Mouse (Mus musculus): ENCODE data around the gene Crybg1.

Gene Crybg1

DNA sequence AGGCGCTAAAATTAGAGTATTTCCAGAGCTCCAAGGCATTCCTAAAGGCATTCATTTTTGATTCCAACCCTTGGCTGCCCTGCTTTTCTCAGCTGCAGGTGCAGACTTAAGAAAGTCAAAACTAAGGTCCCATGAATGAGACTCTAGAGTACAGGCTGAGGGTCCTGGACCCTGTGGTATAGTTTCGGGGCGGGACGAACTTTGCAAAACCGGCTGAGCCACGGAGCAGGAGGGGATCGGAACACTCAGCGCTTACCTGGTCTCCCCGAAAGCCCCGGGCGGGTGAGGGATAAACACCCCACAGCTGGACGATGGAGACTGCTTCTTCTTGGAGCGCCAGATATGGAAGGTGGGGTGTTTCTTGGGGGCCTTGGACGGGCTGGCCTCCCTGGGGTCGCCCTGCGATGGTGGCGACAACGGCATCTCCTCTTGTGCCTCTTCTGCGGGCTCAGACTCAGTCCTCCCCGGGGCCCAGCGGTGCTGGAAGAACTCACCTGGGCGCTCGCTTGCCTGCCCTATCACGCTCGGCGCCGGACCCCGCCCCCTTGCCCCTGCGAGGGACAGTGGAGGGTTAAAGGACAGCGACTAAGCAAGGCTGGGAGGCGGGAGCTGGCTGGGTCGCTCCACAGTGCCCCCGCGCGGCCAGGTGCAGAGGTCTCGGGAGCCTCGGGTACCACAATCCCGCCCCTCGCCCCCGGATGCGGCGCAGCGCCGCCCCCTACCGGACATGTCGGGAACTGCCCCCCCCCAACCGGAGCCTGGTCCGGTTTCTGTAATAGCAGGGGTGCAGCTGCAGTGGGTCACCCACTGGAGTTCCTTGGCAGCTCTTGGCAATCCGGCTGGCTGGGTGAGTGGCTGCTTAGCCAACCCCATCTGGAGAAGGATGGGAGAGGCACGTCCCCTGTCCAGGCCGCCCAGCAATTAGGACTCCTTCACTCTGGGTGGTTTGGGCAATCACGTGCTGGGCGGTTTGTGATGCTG, at the start of gene Crybg1:
Gene Crybg1, minus strand, starts transcription at position 517 of the 981 bp plus-strand sequence.
- peak; percentile 78 for DNase-seq

DNA sequence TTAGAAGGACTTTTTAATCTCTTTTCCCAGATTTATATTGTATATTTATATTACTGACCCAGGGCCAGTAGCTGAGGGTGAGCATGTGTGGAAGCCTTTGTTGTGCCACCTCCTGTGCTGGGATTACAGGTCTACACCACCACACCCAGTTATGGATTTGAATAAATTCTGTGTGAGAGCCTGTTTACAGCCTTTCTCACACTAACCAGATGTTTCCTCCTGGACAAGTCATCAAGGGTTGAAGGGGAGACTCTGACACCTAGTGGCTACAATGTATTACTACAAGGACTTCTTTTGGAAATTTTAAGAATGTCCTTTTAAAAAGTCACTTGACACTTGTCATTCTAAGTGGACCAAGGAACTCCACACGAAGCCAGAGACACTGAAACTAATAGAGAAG, 28.7 kb upstream of the Crybg1 start:
- DNase-seq: peak; percentile 43

DNA sequence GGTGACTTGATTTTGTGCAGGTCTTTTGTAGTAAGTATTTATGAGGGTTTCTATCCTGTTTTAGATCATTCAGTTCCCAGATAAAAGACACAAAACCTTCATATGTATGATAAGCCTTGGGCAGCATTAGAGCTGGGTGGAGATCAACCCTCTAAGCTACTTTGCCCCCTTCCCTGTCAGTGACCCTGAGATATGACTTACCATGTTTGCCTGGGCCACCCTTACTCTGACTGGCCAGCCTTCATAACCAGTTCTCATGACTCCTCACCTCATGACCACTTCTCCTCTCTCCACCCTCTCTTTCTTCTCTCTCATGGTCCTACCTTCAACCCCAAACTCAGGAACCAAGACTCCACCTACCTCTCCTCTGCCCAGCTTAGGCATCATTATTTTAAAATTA, 27.9 kb upstream of the Crybg1 start:
- no peak for DNase-seq

DNA sequence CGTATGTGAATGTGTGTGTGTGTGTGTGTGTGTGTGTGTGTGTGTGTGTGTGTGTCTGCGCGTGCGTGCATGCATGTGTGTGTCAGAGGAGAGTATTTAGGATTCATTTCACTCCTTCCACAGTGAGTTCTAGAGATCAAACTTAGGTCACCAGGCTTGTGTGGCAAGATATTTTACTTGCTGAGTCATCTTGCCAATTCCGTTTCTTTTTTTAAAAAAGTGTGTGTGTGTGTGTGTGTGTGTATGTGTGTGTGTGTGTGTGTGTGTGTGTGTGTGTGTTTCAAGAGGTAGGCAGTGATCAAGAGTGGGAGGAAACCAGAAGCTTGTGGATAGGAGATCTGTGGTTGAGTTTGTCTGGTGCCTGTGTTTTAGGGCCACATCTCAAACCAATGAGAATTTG, 27.5 kb upstream of the Crybg1 start:
- DNase-seq: no peak

DNA sequence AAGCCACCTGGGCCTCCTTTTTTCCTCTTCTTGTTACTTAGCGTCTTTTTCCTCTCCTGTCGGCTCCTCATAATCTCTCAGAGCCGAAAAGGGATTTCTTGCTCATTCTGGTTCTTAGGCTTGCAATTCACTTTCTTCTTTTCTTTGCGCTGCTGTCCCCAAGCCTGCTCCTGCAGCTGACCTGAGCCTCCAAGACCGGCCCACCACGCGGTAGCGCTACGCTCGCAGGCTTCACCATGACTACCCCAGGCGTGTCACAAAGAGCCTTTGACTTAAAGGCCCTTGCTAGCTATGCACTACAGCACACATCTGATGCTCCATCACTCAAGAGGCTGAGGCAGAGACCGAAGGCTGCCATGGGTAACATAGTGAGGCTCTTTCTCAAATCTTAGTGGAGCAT, 21.5 kb upstream of the Crybg1 start:
- no peak for DNase-seq

DNA sequence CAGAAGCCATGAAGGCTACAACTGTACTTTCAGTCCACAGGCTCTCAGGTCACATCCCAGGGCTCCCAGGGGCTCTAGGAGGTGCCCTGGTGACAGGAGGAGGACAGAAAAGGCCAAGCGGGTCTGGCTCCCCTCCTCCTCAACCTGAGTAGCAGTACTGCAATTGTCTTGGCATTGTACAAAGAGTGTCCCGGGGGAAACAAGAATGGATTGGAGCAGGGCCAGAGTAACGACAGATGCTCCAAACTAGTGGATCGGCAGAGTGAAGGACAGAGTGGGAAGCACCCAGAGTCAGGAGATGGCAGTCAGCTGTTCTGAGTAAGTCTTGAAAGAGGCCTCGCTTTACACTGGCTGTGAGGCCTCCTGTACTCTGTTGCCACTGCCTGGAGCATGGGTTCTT, 18.4 kb upstream of the Crybg1 start:
- DNase-seq: no peak

DNA sequence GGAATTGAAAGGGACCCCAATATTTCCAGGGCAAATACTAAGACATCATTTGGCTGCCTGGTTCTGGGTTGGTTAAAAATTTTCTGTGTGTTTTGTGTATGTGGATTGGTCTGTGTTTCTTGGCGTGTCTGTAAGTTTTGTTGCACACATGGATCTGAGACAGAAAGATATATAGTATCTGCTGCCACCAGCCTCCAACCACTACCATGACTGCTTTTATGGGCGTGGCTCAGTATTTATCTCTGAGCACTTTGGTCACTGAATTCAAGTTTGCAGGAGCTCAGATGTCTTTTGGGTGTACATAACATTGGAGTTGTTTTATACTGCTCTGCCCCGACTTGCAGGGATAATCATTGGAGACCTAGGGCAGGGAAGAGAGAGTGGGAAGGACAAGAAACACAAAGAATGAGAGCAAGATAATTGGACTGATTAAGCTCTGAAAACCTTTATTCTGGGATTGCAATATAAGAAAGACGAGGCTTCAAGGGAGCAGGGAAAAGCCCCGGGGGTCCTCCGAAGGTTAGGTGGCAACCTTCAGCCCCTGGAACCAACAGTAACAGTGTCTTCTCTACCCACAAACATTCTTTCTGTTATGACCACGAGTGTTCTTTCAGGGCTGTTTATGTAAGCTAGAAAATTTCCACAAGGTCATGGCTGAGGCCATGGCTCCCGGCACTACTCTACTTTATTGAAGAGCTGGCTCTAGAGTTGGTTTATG, 15.8 kb upstream of the Crybg1 start:
- no peak for DNase-seq

DNA sequence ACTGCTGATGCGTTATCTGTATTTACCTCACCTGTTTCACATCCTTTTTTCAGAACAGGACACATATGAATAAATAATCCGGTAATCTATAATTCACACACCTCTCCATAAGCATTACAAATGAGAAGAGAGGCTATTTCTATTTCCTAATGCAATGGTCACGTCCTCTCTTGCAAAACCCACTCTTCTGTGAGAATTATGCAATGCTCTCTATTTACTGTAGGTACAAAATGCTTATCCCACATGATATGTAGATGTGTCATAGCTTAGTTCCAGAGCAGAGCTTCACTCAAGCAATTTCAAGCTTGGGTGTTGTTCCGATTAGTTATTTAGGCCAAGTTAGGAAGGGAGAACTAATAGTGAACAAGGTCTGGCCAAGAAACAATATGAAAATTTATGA, 14.4 kb upstream of the Crybg1 start:
- DNase-seq: no peak

DNA sequence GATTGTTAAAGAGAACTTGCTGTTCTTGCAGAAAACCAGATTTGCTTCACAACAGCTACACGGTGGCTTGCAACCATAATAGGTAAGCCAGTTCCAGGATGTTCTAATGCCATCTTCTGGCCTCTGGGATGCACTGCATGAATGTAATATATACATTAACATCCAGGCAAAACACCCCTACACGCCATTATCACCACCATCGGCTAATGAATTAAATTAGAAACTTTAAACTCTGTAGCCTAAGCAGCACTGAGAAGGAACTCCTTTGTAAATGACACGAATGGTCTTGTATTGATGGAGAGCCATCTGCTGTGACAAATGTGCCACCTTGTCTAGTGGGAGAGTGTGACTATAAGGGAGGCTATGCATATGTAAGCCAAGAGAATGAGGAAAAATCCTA, 11.5 kb upstream of the Crybg1 start:
- DNase-seq: no peak

DNA sequence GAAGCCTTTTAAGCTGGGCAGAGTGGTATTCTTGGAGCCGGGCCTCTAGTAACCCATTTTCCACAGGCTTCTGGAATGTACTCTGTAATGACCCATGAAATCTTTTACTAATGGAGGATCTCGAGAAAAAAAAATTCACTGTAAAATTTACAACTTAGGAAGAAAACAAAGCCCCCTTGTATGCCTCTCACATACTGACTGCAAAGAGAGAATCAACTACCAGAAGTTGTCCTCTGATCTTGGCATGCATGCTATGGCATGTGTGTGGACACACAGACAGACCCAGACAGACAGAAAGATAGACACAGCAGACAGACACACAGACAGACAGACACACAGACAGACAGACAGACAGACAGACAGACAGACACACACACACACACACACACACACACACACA, 8.8 kb upstream of the Crybg1 start:
- no peak for DNase-seq

DNA sequence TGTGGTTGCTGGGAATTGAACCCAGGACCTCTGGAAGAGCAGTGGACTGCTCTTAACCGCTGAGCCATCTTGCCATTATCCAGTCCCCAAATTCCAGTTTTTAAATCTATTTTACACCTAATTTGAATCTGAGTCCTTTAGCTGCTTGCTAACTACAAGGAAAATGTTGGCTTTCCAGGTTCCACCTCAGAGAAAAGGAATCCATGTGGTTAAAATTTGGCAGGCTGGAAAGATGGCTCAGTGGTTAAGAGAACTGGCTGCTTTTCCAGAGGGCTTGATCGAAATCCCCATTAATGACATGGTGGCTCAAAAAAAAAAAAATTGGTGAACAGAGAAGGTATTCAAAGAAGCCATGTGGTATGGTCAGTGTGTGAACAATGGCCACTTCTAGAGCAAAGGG, 1.8 kb upstream of the Crybg1 start:
- DNase-seq: no peak

DNA sequence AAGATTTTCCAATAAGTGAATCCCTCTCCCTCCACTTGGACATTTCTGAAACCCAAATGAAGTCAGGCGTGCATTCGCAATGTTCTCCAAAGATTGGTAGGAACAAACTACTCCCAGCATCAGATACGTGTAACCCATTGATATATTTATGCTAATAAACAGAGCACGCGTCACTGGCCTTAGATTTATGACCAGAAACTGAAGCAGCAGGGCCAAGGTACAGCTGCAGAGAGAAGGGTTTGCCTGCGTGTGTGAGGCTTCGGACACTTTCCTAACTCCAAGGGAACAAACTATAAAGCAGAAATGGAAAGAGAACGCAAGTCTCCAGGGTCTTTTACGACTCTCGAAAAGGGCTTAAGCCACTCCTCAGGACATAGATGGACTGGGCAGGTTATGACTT, 5.3 kb downstream of the Crybg1 start:
- no peak for DNase-seq

DNA sequence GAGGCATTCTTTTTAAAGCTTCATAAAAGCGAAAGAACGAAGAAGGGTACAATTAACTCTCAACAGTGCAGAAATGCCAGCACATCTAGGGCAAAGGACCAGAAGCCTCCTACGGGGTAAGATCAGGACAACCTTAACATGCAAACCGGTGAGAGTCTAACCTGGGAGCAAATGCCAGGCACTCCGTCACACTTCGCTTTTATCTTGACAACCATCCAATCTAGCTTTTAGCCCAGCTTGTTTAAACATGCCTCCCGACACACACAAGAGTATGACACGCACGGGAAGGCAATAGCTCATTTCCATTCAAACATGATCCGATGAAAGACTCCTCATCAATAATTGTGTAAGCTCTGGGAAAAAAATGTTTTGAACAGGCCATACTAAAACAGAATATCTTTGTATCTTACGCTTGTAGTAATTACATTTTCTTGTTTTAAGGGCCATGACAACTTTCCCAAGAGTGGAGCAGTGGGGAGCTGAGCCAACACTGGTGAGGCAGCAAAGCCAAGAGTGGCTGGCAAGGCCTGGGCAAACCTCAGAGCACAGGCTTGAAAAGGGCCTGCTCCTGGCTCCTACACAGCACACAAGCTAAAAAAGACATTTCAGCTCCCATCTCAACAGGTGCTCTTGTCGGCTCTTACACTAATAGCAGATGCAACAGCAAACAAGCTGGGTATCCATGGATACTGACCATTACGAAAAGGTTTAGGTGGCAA, 10.4 kb downstream of the Crybg1 start:
- DNase-seq: no peak

DNA sequence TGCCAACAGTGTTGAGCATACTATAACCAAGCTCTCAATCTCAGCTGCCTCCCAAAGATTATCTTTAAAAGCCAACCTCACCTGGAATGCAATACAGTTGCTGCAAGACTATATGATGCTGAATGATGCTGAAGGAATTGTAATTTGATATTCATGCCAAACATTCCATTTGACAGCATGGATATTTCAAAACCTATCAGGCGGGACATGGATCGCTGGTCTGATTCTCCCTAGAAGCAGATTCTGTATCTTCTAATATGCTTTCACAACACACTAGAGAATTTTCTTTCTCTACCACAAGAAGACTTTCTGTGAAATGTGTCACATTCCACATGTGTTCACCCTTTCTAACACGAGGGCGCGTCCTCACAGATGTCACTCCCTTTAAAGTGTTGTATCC, 22.6 kb downstream of the Crybg1 start:
- no peak for DNase-seq

DNA sequence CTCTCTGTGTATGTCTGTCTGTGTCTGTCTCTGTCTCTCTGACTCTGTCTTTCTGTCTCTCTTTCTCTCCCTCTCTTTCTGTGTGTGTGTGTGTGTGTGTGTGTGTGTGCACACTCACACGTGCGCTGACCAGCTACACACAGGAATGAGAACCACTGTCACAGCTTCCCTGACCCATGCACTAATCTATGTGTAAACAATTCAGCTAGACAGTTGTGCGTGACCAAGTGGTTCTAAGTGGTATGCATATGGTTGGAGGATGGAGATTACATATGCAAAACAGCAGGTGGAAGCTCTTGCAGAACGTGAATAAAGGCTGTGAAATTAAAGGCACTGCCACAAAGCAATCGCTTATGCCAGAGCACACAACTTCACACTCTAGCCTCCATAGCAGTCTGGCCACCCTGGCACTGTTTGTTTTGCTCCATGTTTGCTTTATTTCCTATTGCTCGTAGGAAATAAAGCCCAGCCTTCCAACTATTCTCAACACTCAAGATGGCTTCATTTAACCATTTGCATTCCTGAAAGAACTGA, 24.2 kb downstream of the Crybg1 start:
- no peak for DNase-seq

DNA sequence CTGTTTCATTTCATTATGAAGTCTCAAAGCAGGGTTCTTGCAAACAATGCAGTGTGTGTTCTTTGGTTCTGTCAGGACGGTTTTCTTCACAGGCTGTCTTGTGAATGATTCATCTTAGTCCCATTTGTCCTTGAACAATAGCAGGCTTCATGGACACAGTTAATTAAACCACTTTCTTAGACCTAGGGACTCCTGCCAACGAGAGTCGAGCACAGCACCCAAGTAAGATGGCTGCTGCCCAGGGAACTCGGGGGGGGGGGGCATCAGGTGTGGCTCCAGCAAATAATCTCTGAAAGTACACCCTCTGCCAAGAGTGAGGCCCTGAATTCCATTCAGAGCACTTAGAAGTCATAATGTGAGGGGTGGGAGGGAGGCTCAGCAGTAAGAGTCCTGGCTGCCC, 30.0 kb downstream of the Crybg1 start:
- peak; percentile 13 for DNase-seq

DNA sequence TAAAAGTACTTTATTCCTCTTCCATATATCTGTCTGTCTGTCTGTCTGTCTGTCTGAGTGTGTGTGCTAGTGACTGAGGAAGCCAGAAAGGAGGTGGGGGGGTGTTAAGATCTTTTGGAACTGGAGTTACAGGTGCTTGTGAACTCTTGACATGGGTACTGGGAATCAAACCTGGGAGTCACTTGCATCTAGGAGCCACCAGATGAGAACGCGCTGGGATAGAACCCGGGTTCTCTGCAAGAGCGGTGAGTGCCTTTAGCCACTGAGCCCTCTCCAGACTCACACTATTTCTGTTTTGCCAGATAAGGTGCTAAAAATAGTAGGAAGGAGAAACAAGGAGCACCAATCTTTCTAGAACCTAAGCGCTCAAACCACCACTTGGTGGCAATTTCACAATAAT, 31.9 kb downstream of the Crybg1 start:
- no peak for DNase-seq

DNA sequence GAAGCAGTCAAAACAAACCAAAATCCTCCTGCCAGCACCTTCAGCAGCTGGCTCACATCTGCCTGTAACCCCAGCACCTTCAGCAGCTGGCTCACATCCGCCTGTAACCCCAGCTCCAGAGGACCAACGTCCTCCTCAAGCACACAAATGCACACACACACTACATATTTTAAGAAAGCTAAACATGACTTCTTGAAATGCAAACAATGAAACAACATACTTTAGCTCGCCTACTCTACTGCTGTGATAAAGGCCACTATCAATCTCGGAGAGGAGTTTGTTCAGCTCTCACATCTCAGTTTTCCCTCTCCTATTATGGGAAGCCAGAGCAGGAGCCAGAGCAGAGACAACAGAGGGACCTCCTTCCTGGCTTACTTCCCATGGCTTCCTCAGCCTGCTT, 34.0 kb downstream of the Crybg1 start:
- DNase-seq: no peak

DNA sequence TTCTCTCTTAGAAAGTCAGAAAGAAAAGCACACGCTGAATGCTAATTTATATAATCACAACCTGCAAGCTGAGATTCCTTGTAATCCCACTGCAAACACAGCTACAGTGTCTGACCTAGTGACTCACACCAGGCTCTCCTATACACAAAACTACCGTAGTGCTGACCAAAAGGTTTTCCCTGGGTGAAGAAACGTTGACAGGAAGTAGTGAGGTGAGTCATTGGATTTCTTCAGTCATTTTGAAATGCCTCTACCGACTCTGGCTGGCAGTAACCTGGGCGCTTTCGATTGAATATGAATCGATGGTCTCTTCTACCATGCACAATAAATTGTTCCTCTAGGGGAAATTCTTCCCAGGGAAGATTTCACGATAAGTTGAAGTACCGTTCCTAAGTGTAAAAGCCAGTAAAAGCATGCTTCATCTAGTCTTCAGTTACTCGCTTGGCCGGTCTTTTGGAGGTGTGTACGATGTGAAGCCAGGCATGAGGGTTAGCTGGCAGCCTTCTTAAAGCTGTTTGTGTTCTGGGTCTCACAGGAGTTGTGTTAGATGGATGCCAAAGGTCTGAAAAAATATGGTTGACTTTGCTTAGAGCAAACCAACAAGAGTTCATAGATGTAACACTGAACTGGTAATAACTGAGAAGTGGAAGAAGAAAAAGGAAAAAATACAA, 36.5 kb downstream of the Crybg1 start:
- peak; percentile 17 for DNase-seq

DNA sequence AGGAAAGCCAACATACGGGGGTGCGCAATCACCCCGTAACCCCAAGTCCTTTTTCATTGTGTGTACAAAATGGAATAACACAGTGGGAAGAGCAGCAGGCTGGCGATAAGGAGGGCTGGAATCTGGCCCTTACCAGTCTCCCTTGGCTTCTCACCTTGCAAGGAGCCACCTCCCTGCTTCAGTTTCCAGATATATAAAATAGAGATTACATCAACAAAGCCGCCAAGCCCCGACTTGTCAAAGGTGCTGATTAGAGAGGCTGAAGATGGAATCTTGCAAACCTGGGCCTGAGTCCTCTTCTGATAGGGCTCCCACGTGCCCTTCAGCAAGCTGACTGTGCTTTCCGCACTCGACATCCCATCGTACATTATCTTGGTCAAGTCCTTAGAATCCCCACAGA, 37.5 kb downstream of the Crybg1 start:
- no peak for DNase-seq

DNA sequence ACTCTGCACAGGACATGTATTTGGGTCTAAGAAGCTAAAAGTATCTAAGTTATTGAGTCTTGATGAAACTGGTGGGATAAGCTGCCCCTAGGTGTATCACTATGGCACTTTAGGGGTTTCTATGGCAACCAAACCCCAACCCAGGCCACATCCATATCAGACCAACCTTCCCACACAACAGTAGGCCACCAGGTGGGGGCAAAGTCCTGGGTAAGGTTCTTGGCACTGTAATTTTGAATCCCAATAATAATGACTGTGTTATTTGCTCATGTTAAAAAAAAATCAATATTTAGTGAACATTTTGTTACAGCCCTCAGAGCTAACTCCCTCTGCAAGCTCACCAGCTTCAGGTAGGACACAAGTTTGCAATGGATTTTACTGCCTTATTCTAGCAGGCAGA, 38.2 kb downstream of the Crybg1 start:
- DNase-seq: no peak

DNA sequence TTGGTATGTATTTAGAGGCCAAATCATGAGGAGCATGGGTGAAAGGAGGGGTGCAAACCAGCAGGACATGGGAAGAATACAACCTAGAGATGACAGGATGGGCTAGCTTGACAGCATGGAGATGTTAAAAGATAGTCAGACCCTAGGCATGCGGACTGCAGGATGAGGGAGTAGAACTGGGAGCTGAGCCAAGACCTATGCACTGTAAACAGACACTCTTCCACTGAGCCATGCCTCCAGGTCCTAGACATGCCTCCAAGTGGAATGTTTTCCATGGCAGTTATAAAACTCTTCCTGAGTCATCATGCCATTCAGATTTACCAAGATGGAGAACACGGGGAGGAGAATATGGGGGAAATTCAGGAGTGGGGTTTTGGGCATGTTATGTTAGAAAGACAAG, 53.9 kb downstream of the Crybg1 start:
- no peak for DNase-seq

DNA sequence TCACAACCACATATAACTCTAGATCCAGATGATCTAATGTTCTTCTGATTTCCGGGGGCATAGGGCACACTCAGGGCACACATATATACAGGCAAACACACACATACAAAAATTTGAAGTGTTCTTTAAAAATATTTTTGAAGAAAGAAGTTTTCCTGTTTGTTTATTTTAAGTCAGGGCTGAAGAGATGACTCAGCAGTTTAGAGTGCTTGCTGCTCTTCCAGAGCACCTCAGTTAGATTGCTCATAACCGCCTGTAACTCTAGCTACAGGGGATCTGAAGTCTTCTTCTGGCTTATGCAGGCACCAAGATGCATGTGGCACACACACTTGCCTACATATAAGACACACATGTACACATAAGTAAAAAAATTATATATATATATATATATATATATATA, 56.9 kb downstream of the Crybg1 start:
- DNase-seq: no peak

All from kidney, adult 9 months (tissue).